Mouse (Mus musculus) hindbrain, postnatal 0 days (tissue): ENCODE measurements at regions not wholly inside any gene's neighbourhood (a gene's known extent, or its start where the extent isn't known, plus 50 kb on each side); places are given as distances from the start of the nearest gene placed in this dataset.

Experiments
- ATAC-seq: fragments of 200-750 bp; cut with Nextera tagmentation; 2 replicates; pipeline ENCODE4 v1.8.0; 2017; ENCODE audit warnings: mild to moderate bottlenecking, moderate TSS enrichment, moderate library complexity
- DNase-seq: peaks from one replicate; pipeline ENCODE4 v3.0.0-alpha.2; 2015; ENCODE audit warnings: low spot score
- H3K27ac ChIP-seq: fragments of 300-500 bp; sonication (generic); 2 replicates; pipeline ENCODE4 v1.5.1; 2014; ENCODE audit warnings: mild to moderate bottlenecking
- H3K27me3 ChIP-seq: fragments of 300-500 bp; sonication (generic); 2 replicates; pipeline ENCODE4 v1.6.1; 2014; ENCODE audit warnings: low read length, mixed read lengths; ENCODE audit not compliant: insufficient read depth
- H3K36me3 ChIP-seq: fragments of 300-500 bp; sonication (generic); 2 replicates; pipeline ENCODE4 v1.6.1; 2014; ENCODE audit warnings: low read length, mixed read lengths; ENCODE audit not compliant: insufficient read depth
- H3K4me1 ChIP-seq: fragments of 300-500 bp; sonication (generic); 2 replicates; pipeline ENCODE4 v1.6.1; 2014; ENCODE audit warnings: antibody characterized with exemption, low read length, mixed read lengths; ENCODE audit not compliant: insufficient read depth
- H3K4me2 ChIP-seq: fragments of 300-500 bp; sonication (generic); 2 replicates; pipeline ENCODE4 v1.6.1; 2014; ENCODE audit warnings: low read depth, mild to moderate bottlenecking, low read length, moderate library complexity, mixed read lengths
- H3K4me3 ChIP-seq: fragments of 300-500 bp; sonication (generic); 2 replicates; pipeline ENCODE4 v1.5.1; 2014; ENCODE audit warnings: low read length
- H3K9ac ChIP-seq: fragments of 300-500 bp; sonication (generic); replicated peaks from 2 replicates; pipeline ENCODE4 v1.6.1; 2014; ENCODE audit warnings: mild to moderate bottlenecking, low read length, moderate library complexity, mixed read lengths
- H3K9me3 ChIP-seq: fragments of 300-500 bp; sonication (generic); 2 replicates; pipeline ENCODE4 v1.6.1; 2016; ENCODE audit warnings: low read length, mixed read lengths
- CTCF ChIP-seq: IDR thresholded peaks from 2 replicates; pipeline ENCODE4 v1.5.1; 2016; ENCODE audit warnings: antibody characterized with exemption, control low read depth, low read depth
- WGBS: fragments of 180-500 bp; shearing (Covaris S2); extraction: QIAGEN DNeasy Blood & Tissue Kit; methylation state at CpG from one replicate; pipeline ENCODE4 v1.1.7; 2014; 5-methylcytosine and 5-hydroxymethylcytosine counted together

DNA sequence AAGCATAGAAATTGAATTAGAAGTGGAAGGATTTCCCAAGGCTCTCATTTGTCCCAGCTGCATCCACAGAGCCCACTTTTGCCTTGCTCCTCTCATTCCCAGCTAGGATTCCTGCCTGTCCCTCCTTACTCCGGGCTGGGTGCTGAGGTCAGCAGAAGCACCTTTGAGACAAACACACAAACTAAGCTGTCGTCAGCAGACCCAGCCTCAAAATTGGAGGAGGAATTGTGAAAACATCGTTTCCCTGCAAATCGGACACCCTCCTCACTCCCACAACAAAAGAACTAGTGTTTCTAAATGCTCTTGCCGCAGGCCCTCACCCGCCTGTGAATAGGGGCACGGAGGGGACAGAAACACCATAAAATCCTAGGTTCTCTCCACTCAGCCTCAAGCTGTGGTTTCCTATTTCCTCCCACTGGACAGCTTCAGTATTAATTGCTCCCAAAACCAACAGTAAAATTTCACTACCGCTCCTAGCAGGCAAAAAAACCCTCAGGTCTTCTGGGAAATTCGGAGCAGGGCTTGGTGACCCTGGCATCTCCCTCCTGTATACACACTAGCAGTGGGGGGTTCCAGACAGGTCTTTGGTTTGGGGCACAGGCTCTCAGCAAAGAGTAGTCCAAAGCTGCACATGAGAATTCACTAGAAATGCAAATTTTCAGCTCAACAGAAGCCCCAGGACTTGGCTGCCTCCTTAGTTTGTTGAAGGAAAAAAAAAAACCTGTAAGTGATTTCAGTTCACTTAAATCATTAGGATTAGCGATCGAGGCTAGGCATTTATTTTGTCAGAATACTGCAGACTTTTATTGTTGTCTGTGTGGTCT lies 123.5 kb upstream of the Adamts9 start:
- Histone ChIP-seq H3K4me1 (peaks cover 3% of the 10 kb centered on the region; the same call in 1 of the 2 replicates), H3K36me3 (no peaks in the 10 kb centered on the region), H3K27ac (peak overlapping the region; percentile 4; the same call in 1 of the 2 replicates), H3K9ac (no peak overlapping the region), H3K9me3 (no peaks in the 10 kb centered on the region), H3K4me2 (peak overlapping the region; percentile 10), H3K4me3 (no peak overlapping the region), H3K27me3 (no peaks in the 10 kb centered on the region)
- no peak for TF ChIP-seq CTCF
- 32% methylated on average over 11 of the region's 11 CpGs for WGBS
- ATAC-seq (no peak), DNase-seq (peak; percentile 14)

DNA sequence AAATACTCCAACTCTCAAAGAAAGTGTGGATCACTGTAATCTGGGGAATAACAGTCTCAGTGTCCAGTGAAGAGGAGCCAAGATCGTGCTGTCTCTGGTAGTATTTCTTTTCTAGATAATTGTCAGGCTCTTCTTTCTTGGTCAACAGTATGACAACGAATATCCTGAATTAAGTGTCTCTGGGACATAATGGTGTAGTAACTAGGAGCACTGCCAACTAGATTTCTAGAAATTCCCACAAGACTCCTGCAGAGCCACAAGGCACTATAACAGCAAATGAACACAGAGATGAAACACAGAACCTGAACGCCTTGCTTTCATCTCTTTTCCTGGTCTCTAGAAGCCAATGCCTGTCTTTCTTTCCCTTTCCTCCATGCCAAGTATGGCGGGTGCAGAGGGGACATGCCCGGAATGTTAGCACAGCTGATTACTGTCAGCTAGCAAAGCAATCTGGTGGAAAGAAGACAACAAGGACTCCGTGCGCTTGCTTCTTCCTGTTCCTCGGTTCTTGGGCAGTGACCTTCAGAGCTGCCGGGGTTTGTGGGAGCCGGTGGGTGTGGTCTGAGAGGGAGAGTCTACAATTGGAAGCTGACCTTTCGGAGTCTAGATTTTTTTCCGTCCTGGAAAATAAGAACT lies 122.7 kb upstream of the Adamts9 start:
- Histone ChIP-seq H3K9ac (no peak overlapping the region), H3K4me3 (no peak overlapping the region), H3K27me3 (no peaks in the 10 kb centered on the region), H3K9me3 (no peaks in the 10 kb centered on the region), H3K4me2 (peak overlapping the region; percentile 10), H3K36me3 (no peaks in the 10 kb centered on the region), H3K27ac (peak overlapping the region; percentile 4; the same call in 1 of the 2 replicates), H3K4me1 (peaks cover 3% of the 10 kb centered on the region; the same call in 1 of the 2 replicates)
- TF ChIP-seq CTCF, result no peak
- 48% methylated on average over 12 of the region's 12 CpGs for WGBS
- DNase-seq (peak; percentile 35), ATAC-seq (no peak)

DNA sequence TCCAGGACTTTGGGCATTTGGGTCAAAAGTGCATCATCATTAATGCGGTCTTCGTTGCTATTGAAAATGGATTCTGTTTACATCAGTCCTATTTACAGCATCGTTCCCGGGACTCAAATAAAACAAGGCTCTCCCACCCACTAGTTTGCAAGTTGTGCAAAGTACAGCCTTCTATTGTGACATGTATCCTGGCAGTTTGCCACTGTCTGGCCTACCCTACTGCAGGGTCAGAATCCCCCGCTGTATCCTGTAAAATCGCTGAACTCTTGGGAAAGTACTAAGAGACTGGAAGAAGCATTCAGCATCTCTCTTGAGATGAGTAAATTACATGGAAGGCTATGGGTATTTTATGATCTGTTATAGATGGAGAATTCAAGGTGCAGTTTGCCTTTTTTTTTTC lies 122.1 kb upstream of the Adamts9 start:
- WGBS, result 39% methylated on average over 6 of the region's 6 CpGs
- peak overlapping the region; percentile 4; the same call in 1 of the 2 replicates for H3K27ac ChIP-seq

DNA sequence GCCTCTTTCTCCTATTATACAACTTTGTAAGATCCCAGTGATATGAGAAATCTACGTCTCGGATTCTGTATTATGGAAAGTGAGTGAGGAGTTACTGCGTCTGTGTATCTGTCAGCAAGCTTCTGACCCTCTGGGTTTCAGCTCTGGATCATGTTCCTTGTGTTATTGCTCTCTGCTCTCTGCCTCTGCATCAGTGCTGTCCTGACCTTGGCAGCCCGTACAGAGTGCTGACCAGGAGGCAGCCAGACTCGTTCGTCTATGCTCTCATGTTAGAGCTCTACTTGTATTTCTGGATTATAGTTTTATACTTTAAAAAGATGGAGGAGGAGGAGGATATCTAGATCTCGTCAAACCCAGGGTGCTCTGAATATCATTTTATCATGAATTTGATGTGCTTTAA lies 121.1 kb upstream of the Adamts9 start:
- Histone ChIP-seq H3K9me3 (no peaks in the 10 kb centered on the region), H3K4me3 (no peak overlapping the region), H3K4me2 (no peak overlapping the region), H3K4me1 (peaks cover 3% of the 10 kb centered on the region; the same call in 1 of the 2 replicates), H3K36me3 (no peaks in the 10 kb centered on the region), H3K9ac (no peak overlapping the region), H3K27me3 (no peaks in the 10 kb centered on the region), H3K27ac (no peak overlapping the region)
- no peak for DNase-seq
- no peak for ATAC-seq
- 88% methylated on average over 7 of the region's 7 CpGs for WGBS
- TF ChIP-seq CTCF, result no peak

More for the DNA sequence above, 122.1 kb upstream of the Adamts9 start:
- no peak for ATAC-seq
- H3K9ac ChIP-seq, result no peak overlapping the region
- peak; percentile 59 for DNase-seq
- TF ChIP-seq CTCF, result no peak
- no peak overlapping the region for H3K4me3 ChIP-seq
- no peaks in the 10 kb centered on the region for H3K36me3 ChIP-seq
- no peaks in the 10 kb centered on the region for H3K9me3 ChIP-seq
- H3K27me3 ChIP-seq, result no peaks in the 10 kb centered on the region
- peaks cover 3% of the 10 kb centered on the region; the same call in 1 of the 2 replicates for H3K4me1 ChIP-seq
- no peak overlapping the region for H3K4me2 ChIP-seq

DNA sequence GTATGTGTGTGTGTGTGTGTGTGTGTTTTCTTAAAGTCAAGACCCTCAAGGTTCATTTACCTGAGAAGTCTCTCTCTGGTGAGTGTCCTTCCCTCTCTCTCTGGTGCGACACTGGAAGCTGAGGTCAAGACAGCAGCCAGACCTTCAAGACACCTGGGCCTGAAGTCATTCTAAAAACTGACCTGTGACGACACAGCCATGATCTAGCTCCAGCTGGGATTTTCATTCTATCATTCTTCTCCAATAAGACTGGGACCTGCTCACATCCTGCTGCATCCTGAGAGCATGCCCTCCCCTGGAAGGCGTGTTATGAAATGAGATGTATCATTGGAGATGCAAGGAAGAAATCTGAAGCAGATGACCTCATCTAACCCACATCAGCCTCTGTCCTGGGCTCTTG lies 118.4 kb upstream of the Adamts9 start:
- DNase-seq (no peak), ATAC-seq (no peak)
- no peak overlapping the region for H3K9ac ChIP-seq
- 61% methylated on average over 2 of the region's 3 CpGs for WGBS
- TF ChIP-seq CTCF, result no peak
- H3K9me3 ChIP-seq, result no peaks in the 10 kb centered on the region
- no peaks in the 10 kb centered on the region for H3K36me3 ChIP-seq
- no peak overlapping the region for H3K27ac ChIP-seq
- H3K4me2 ChIP-seq, result no peak overlapping the region
- H3K4me3 ChIP-seq, result no peak overlapping the region
- H3K4me1 ChIP-seq, result no peaks in the 10 kb centered on the region
- H3K27me3 ChIP-seq, result no peaks in the 10 kb centered on the region

DNA sequence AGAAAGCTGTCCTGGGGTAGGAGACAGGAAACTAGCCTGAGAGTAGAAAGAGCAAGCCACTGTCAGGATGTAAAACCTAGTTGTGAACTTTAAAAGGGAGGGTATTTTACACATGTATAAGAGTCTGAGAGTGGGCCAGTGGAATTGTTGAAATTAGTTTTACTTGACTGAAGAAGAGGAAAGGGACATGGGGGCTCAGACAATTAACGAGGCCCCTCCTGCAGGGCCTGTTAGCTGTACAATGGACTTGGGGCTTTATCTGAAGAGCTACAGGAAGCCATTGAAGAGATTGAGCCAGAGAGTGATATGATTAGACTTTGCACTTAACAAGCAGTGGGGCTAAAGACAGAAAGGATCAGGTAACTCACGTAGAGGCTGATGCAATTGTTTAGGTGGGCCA lies 102.2 kb upstream of the Adamts9 start:
- no peak for TF ChIP-seq CTCF
- Histone ChIP-seq H3K4me1 (no peaks in the 10 kb centered on the region), H3K9ac (no peak overlapping the region), H3K27ac (no peak overlapping the region), H3K4me3 (no peak overlapping the region), H3K27me3 (no peaks in the 10 kb centered on the region), H3K4me2 (no peak overlapping the region), H3K9me3 (no peaks in the 10 kb centered on the region), H3K36me3 (no peaks in the 10 kb centered on the region)
- no peak for DNase-seq
- no peak for ATAC-seq
- WGBS, result 47% methylated on average over 2 of the region's 2 CpGs
